Mouse (Mus musculus) adrenal gland, postnatal 36 days (tissue): ENCODE data around the gene Slc6a21. TPM values are rescaled to one million over a fixed set of nuclear protein-coding genes. Genes with fewer than 3 reads are reported as not detected.

ENCODE experiments used
- DNase-seq, 2 experiments: peaks; one replicate each; pipeline ENCODE4 v3.0.0; 2021; ENCODE audit warnings: mixed read lengths in 1 of 2
- total RNA-seq, 2 experiments: library from RNA; stranded (reverse); gene quantifications; 2 replicates each; pipeline ENCODE4 v1.2.3; 2021

Slc6a21 gene
- total RNA-seq, 2 experiments from 2014 or later: 0.13 TPM; not detected in 1

GRCm38 (mm10) chr7:45315182-45315701 is 37.9 kb downstream of the Slc6a21 start:
- no peak for DNase-seq

GRCm38 (mm10) chr7:45316536-45316935 is 39.2 kb downstream of the Slc6a21 start:
- no peak for DNase-seq

GRCm38 (mm10) chr7:45322245-45322644 is 44.9 kb downstream of the Slc6a21 start:
- DNase-seq: no peak

- DNase-seq: no peak
Measured at GRCm38 (mm10) chr7:45323069-45323468, 45.8 kb downstream of the Slc6a21 start.

GRCm38 (mm10) chr7:45325800-45326199 is 48.5 kb downstream of the Slc6a21 start:
- DNase-seq: no peak

GRCm38 (mm10) chr7:45328841-45329475 is 51.6 kb downstream of the Slc6a21 start:
- no peak for DNase-seq

- DNase-seq: no peak
Measured at GRCm38 (mm10) chr7:45331502-45331901, 54.2 kb downstream of the Slc6a21 start.

- peak; percentile 44 to 59 for DNase-seq
Measured at GRCm38 (mm10) chr7:45332685-45333425, 55.5 kb downstream of the Slc6a21 start.

- DNase-seq: peak; percentile 88 to 93
Measured at GRCm38 (mm10) chr7:45333431-45333982, 56.2 kb downstream of the Slc6a21 start, which contains the start of gene Trpm4. Gene Trpm4, minus strand, starts transcription at chr7:45333780.

- DNase-seq: no peak
Measured at GRCm38 (mm10) chr7:45334605-45335004, 57.3 kb downstream of the Slc6a21 start.

GRCm38 (mm10) chr7:45335056-45335455 is 57.7 kb downstream of the Slc6a21 start, which contains the start of gene Hrc:
Gene Hrc, plus strand, starts transcription at chr7:45335290.
- no peak for DNase-seq

- DNase-seq: no peak
Measured at GRCm38 (mm10) chr7:45336319-45336718, 59.0 kb downstream of the Slc6a21 start.

GRCm38 (mm10) chr7:45337469-45337868 is 60.2 kb downstream of the Slc6a21 start:
- no peak for DNase-seq

- DNase-seq: no peak
Measured at GRCm38 (mm10) chr7:45338161-45338911, 61.0 kb downstream of the Slc6a21 start.

Other genes starting within 250 kb of the Slc6a21 start
- gene Prr12, start 224.6 kb upstream of the Slc6a21 start, total RNA-seq: 10 to 100 TPM; 47.7 to 59.7 TPM
- gene Nosip, start 215.1 kb upstream of the Slc6a21 start, total RNA-seq: 10 to 100 TPM; 50.5 to 65.3 TPM
- 10 to 100 TPM; 18.1 to 20.5 TPM for gene Prrg2, start 214.8 kb upstream of the Slc6a21 start, total RNA-seq
- 10 to 100 TPM; 32.2 to 38.3 TPM for gene Rcn3, start 185.3 kb upstream of the Slc6a21 start, total RNA-seq
- gene Fcgrt, start 173.7 kb upstream of the Slc6a21 start, total RNA-seq: 100 to 1,000 TPM; 116 to 138 TPM
- gene Rps11, start 153.1 kb upstream of the Slc6a21 start, total RNA-seq: 1,000 to 10,000 TPM; 1,231 to 1,372 TPM
- 1,000 to 10,000 TPM; 1,621 to 1,757 TPM for gene Rpl13a, start 148.8 kb upstream of the Slc6a21 start, total RNA-seq
- not detected for gene Gm45713, start 141.3 kb upstream of the Slc6a21 start, total RNA-seq
- 10 to 100 TPM; 15.3 to 25.5 TPM for gene Flt3l, start 141.1 kb upstream of the Slc6a21 start, total RNA-seq
- 10 to 100 TPM; 59.1 to 77.0 TPM for gene Pih1d1, start 123.2 kb upstream of the Slc6a21 start, total RNA-seq
- gene Aldh16a1, start 122.9 kb upstream of the Slc6a21 start, total RNA-seq: 10 to 100 TPM; 62.7 to 76.7 TPM
- under 1 TPM in 1 of 2 experiments, not detected in 1; 0.17 TPM for gene Slc17a7, start 113.6 kb upstream of the Slc6a21 start, total RNA-seq
- gene Gfy, start 97.9 kb upstream of the Slc6a21 start, total RNA-seq: not detected
- gene Pth2, start 96.5 kb upstream of the Slc6a21 start, total RNA-seq: not detected
- gene Ccdc155, start 72.6 kb upstream of the Slc6a21 start, total RNA-seq: not detected
- not detected for gene Dkkl1, start 65.4 kb upstream of the Slc6a21 start, total RNA-seq
- 10 to 100 TPM; 10.6 to 15.3 TPM for gene Tead2, start 61.8 kb upstream of the Slc6a21 start, total RNA-seq
- 1 to 10 TPM; 2.2 to 4.1 TPM for gene Cd37, start 38.4 kb upstream of the Slc6a21 start, total RNA-seq
- not detected for gene Slc6a16, start 36.4 kb upstream of the Slc6a21 start, total RNA-seq
- gene Trpm4, start 56.3 kb downstream of the Slc6a21 start, total RNA-seq: 1 to 10 TPM; 5.7 to 8.5 TPM
- gene Hrc, start 57.8 kb downstream of the Slc6a21 start, total RNA-seq: under 1 TPM in 1 of 2 experiments, not detected in 1; 0.13 TPM
- gene Ppfia3, start 89.5 kb downstream of the Slc6a21 start, total RNA-seq: 1 to 10 TPM; 1.5 to 1.7 TPM
- 1 to 10 TPM in 1 of 2 experiments, under 1 TPM in 1; 0.70 to 2.8 TPM for gene Lin7b, start 93.1 kb downstream of the Slc6a21 start, total RNA-seq
- 100 to 1,000 TPM; 223 to 308 TPM for gene Snrnp70, start 118.2 kb downstream of the Slc6a21 start, total RNA-seq
- gene Kcna7, start 128.1 kb downstream of the Slc6a21 start, total RNA-seq: not detected
- not detected for gene Ntf5, start 136.2 kb downstream of the Slc6a21 start, total RNA-seq
- gene Lhb, start 143.3 kb downstream of the Slc6a21 start, total RNA-seq: not detected
- 10 to 100 TPM; 41.7 to 43.9 TPM for gene Gys1, start 157.3 kb downstream of the Slc6a21 start, total RNA-seq
- 10 to 100 TPM; 50.3 to 56.3 TPM for gene Ruvbl2, start 160.6 kb downstream of the Slc6a21 start, total RNA-seq
- gene Ftl1, start 182.4 kb downstream of the Slc6a21 start, total RNA-seq: 1,000 to 10,000 TPM in 1 of 2 experiments, 100 to 1,000 TPM in 1; 896 to 1,448 TPM
- 10 to 100 TPM; 60.1 to 64.5 TPM for gene Bax, start 189.4 kb downstream of the Slc6a21 start, total RNA-seq
- 1 to 10 TPM in 1 of 2 experiments, under 1 TPM in 1; 0.86 to 2.1 TPM for gene Tulp2, start 204.4 kb downstream of the Slc6a21 start, total RNA-seq
- gene Gm45808, start 209.3 kb downstream of the Slc6a21 start, total RNA-seq: 10 to 100 TPM; 39.2 to 52.3 TPM
- gene Dhdh, start 211.3 kb downstream of the Slc6a21 start, total RNA-seq: 10 to 100 TPM; 57.8 to 75.6 TPM
- gene Nucb1, start 232.9 kb downstream of the Slc6a21 start, total RNA-seq: 100 to 1,000 TPM; 263 to 267 TPM
- gene Ppp1r15a, start 248.8 kb downstream of the Slc6a21 start, total RNA-seq: 10 to 100 TPM; 45.7 to 68.4 TPM
- gene Plekha4, start 248.8 kb downstream of the Slc6a21 start, total RNA-seq: 1 to 10 TPM; 3.5 to 4.2 TPM